Mouse (Mus musculus): ENCODE data around the gene Ambra1. TPM values are rescaled to one million over a fixed set of nuclear protein-coding genes. Genes with fewer than 3 reads are reported as not detected.
A peak's percentile ranks its signal among the peaks of the same experiment; 100 is the strongest.
"Not testable (repeated sequence)": the region's sequence is repeated elsewhere in the genome, so short reads cannot be mapped to it uniquely, and the experiment has no call there.

The Ambra1 gene
- total RNA-seq (2014; fragmentation: Nextera tagmentation) (28.0 and 40.5 TPM in 2 replicates), total RNA-seq (2017) (33.1 and 35.6 TPM in 2 replicates)

DNA sequence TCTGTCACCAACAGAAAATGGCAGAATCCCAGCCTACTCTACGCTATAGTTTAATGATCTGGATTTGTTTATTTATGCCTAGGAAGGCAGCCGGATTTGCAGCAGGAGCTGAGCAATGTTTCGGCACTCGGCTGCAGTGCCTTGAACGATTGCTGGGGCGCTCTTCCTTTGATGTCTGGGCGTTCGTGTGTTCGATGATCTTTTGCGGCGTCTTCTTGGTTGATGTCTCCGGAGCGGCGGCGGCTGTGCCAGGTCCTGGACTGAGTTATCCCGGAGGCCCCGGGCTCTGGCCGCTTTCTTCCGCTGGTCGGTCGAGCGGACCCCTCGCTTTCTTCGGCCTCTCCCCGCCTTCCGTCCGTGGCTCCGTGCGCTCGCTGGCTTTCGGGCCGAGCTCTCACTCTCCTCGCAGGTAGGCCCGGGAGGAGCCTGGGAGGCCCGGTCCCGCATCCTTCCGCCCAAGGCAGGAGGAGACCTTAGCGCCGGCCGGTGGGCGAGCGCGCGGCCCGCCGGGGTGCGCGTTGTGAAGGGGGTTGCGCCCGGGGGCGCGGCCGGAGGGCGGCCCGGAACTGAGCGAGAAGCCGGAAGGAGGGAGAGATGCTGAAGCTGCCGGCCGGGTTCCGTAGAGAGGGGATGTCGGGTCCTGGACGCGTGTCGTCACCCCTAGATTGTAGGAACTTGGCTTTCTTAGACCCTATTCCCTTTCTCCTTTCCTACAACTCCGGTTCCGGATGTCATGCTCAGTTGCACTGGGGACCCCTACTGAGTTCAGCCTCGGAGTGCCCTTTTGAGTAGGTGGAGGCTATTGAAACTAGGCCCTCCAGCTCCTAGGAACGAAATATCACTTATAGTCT lies at the start of gene Ambra1:
Ambra1 (plus strand) TSS at position 164 of the 851 bp plus-strand sequence.
- peak; percentile 86 for ATAC-seq (replicated peaks; ENCODE audit: low FRiP score, low TSS enrichment, poor library complexity, severe bottlenecking)

- peak; percentile 79 for ATAC-seq (replicated peaks; ENCODE audit: low FRiP score, low TSS enrichment, poor library complexity, severe bottlenecking)
Observed at GRCm38 (mm10) chr2:91682850-91683249, 47.1 kb upstream of the Ambra1 start.

GRCm38 (mm10) chr2:91683919-91684318 lies 46.0 kb upstream of the Ambra1 start:
- no peak for ATAC-seq (replicated peaks; ENCODE audit: low FRiP score, low TSS enrichment, poor library complexity, severe bottlenecking)

GRCm38 (mm10) chr2:91689452-91689851 lies 40.5 kb upstream of the Ambra1 start:
- ATAC-seq (replicated peaks; ENCODE audit: low FRiP score, low TSS enrichment, poor library complexity, severe bottlenecking), result no peak

GRCm38 (mm10) chr2:91695436-91696224 lies 34.3 kb upstream of the Ambra1 start:
- ATAC-seq (replicated peaks; ENCODE audit: low FRiP score, low TSS enrichment, poor library complexity, severe bottlenecking), result no peak

GRCm38 (mm10) chr2:91696225-91696590 lies 33.7 kb upstream of the Ambra1 start:
- no peak for ATAC-seq (replicated peaks; ENCODE audit: low FRiP score, low TSS enrichment, poor library complexity, severe bottlenecking)

- no peak for ATAC-seq (replicated peaks; ENCODE audit: low FRiP score, low TSS enrichment, poor library complexity, severe bottlenecking)
Observed at GRCm38 (mm10) chr2:91699225-91699624, 30.7 kb upstream of the Ambra1 start.

GRCm38 (mm10) chr2:91701366-91701765 lies 28.6 kb upstream of the Ambra1 start:
- no peak for ATAC-seq (replicated peaks; ENCODE audit: low FRiP score, low TSS enrichment, poor library complexity, severe bottlenecking)

GRCm38 (mm10) chr2:91705736-91706135 lies 24.2 kb upstream of the Ambra1 start:
- no peak for ATAC-seq (replicated peaks; ENCODE audit: low FRiP score, low TSS enrichment, poor library complexity, severe bottlenecking)

- ATAC-seq (replicated peaks; ENCODE audit: low FRiP score, low TSS enrichment, poor library complexity, severe bottlenecking), result no peak
Observed at GRCm38 (mm10) chr2:91706456-91706855, 23.5 kb upstream of the Ambra1 start.

GRCm38 (mm10) chr2:91708361-91708760 lies 21.6 kb upstream of the Ambra1 start:
- ATAC-seq (replicated peaks; ENCODE audit: low FRiP score, low TSS enrichment, poor library complexity, severe bottlenecking), result no peak

DNA sequence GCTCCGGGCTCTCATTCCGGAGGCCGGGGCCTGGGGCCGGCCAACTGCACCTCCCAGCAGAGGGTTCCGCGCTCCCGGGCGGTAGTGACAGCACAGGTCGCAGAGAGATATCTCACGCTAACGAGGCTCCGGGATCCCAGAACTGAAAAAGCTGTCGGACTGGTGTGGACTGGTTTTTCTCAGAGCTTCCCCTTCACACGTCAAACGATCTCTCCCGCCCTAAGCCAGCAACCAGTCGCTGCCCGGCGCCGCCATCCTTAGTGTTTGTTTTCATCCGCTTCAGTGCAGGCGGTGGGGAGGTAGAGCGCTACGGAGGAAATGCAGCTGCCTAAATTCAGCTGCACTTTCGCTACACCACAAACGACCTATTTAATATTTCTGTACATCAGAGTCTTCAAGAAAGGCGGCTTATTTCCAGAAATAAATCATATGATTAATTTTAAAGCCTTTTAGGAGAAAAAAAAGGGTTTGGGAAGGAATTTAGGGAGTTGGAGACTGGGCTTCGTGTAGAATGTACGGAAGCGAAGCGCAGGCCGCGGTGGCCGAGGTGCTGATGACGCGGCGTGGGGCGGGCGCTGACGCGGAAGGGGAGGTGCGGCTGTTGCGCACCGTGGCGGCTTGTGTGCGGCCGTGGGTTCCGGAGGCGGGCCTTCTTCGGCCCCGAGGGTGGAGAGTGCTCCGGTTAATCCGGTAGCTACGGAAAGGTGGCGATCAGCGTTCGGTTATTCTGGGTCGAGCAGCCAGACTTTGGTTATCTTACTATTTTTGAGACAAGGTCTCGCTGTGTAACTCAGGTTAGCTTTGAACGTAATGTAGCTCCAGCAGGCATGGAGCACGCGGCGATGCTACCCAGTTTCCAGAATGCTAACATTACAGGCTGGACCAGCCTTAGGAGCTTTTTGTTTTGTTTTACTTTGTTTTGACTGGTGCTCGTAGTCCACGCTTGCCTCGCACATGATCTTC lies 19.4 kb upstream of the Ambra1 start, which contains the start of the genes Atg13 and Harbi1:
Atg13 (minus strand) TSS at position 305 of the 963 bp plus-strand sequence.
Harbi1 (plus strand) TSS at position 581 of the 963 bp plus-strand sequence.
- ATAC-seq (replicated peaks; ENCODE audit: low FRiP score, low TSS enrichment, poor library complexity, severe bottlenecking), result peak; percentile 98

- ATAC-seq (replicated peaks; ENCODE audit: low FRiP score, low TSS enrichment, poor library complexity, severe bottlenecking), result no peak
Observed at GRCm38 (mm10) chr2:91711256-91711925, 18.5 kb upstream of the Ambra1 start.

DNA sequence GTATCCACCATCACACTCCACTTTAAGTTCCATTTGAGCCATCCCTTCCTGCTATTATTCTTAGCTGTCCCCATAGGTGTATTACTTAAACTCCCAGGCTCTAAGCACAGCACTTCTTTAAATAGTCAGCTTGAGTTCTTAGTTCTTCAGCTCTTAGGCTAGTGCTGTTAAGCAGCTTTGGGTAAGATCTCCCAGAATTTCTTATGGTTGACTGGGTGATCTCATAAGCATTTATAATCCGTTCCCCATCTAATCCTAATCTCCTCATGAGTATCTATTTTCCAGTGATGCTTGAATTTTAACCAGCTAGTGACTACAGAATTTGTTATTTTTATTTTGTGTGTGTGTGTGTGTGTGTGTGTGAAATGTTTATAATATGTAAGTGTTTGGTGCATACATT lies 15.0 kb upstream of the Ambra1 start:
- no peak for ATAC-seq (replicated peaks; ENCODE audit: low FRiP score, low TSS enrichment, poor library complexity, severe bottlenecking)

- ATAC-seq (replicated peaks; ENCODE audit: low FRiP score, low TSS enrichment, poor library complexity, severe bottlenecking), result no peak
Observed at GRCm38 (mm10) chr2:91718276-91718675, 11.7 kb upstream of the Ambra1 start.

GRCm38 (mm10) chr2:91723382-91723781 lies 6.6 kb upstream of the Ambra1 start:
- no peak for ATAC-seq (replicated peaks; ENCODE audit: low FRiP score, low TSS enrichment, poor library complexity, severe bottlenecking)

DNA sequence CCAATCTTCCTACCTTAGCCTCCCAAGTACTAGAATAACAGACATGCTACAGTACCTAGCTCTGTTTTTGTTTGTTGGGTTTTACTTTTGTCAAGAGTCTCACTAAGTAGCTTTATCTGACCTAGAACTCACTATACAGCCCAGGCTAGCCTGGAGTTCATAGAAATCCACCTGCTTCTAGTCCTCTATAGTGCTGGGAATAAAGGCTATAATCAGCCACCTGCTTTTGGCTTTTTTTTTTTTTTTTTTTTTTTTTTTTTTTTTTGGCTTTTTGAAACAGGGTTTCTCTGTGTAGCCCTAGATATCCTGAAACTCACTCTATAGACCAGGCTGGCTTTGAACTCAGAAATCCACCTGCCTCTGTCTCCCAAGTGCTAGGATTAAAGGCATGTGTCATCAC lies 6.0 kb upstream of the Ambra1 start:
- ATAC-seq (replicated peaks; ENCODE audit: low FRiP score, low TSS enrichment, poor library complexity, severe bottlenecking), result no peak

DNA sequence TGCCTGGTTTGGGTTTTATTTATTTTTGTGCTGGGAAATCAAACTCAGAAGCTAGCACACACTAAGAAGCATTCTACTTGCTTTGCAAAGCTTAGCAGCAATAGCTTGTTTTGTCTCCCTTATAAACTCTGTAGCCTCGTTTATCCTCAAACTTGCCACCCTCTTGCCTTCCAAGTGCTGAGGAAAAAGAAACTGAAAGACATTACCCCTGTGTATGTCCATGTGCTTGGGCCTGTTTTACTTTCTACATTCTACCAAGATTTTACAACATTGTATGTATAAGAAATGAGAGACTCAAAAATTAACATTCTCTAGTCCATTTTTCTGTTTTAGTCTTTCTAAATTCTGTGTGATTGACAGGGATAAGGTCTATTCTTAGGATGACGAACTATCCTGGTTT lies 5.2 kb upstream of the Ambra1 start:
- ATAC-seq (replicated peaks; ENCODE audit: low FRiP score, low TSS enrichment, poor library complexity, severe bottlenecking), result no peak

- not testable (repeated sequence) for ATAC-seq (replicated peaks; ENCODE audit: low FRiP score, low TSS enrichment, poor library complexity, severe bottlenecking)
Observed at GRCm38 (mm10) chr2:91725476-91725875, 4.5 kb upstream of the Ambra1 start.
